Mouse (Mus musculus) myocyte (in vitro differentiated cells): ENCODE measurements at regions not wholly inside any gene's neighbourhood (a gene's known extent, or its start where the extent isn't known, plus 50 kb on each side); places are given as distances from the start of the nearest gene placed in this dataset.

Experiments
- E2F4 ChIP-seq: IDR thresholded peaks from one replicate; pipeline ENCODE4 v1.6.1; 2011; ENCODE audit warnings: mild to moderate bottlenecking, control low read depth, moderate library complexity; ENCODE audit not compliant: insufficient read depth
- MAX ChIP-seq: IDR thresholded peaks from one replicate; pipeline ENCODE4 v1.6.1; 2011; ENCODE audit warnings: low read depth, mild to moderate bottlenecking, control low read depth
- MYOG ChIP-seq, 3 experiments: IDR thresholded peaks; one replicate each; pipeline ENCODE4 v1.6.1; 2011; ENCODE audit warnings: control low read depth in 2 of 3, low read depth in 2 of 3, mild to moderate bottlenecking in 2 of 3; ENCODE audit not compliant: insufficient read length in 2 of 3, control insufficient read depth in 1 of 3, insufficient read depth in 1 of 3
- POLR2A ChIP-seq: IDR thresholded peaks from one replicate; pipeline ENCODE4 v1.6.1; 2011; ENCODE audit warnings: low read depth, mild to moderate bottlenecking, control low read depth, moderate library complexity; ENCODE audit not compliant: insufficient read length
- TCF12 ChIP-seq: IDR thresholded peaks from one replicate; pipeline ENCODE4 v1.6.1; 2011; ENCODE audit warnings: mild to moderate bottlenecking, control low read depth; ENCODE audit not compliant: poor library complexity, insufficient read depth, severe bottlenecking

DNA sequence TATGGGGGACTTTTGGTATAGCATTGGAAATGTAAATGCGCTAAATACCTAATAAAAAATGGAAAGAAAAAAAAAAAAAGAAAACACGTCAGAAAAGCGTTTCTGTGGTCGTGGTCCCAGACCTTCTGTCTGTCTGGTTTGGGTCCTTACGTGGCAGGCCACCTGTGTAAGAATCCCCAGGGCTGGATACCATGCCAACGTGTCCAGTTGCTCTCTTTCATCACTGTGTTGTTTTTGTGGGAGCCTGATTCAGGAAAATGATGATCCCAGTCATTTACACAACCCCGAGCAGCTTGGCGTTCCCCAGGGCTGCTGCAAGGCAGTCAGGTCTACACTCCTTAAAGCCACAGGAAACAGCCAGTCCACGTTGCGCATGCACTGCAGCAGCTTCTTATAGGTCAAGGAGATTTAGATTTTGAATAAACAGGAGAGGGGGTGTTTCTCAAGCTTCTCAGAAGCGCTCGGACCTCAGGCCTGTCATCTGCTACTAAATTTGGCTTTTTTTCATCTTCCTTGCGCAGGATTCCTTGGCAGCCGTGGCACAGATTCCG is 102.3 kb upstream of the Serp2 start:
- TF ChIP-seq POLR2A (no peak), TCF12 (no peak), E2F4 (no peak), MYOG (IDR thresholded peaks at IDR 0.05; ENCODE audit: control insufficient read depth in 1 of 3, insufficient read depth in 1 of 3, insufficient read length in 2 of 3, low read depth in 2 of 3) (no peak), MAX (no peak)
